Mouse (Mus musculus): ENCODE measurements at regions not wholly inside any gene's neighbourhood (a gene's known extent, or its start where the extent isn't known, plus 50 kb on each side); places are given as distances from the start of the nearest gene placed in this dataset.
"Not testable (repeated sequence)": the region's sequence is repeated elsewhere in the genome, so short reads cannot be mapped to it uniquely, and the experiment has no call there.

DNA sequence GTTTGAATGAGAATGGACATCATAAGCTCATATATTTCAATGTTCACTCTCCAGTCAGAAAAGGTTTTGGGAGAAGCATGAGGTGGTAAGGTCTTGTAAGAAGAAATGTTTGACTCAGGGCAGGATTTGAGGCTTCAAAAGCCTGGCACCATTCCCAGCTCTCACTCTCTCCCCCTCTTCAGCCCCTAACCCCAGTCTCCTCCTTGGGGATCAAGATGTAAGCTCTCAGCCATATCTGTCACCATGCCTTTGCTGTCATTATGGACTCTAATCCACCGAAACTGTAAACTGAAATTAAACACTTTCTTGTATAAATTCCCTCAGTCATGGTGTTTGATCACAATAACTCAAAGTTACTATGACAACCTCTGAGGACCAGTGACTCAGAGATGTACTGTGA, 637.6 kb downstream of the Tmtc2 start:
- no peak for DNase-seq
- Histone ChIP-seq H3K27me3 (ENCODE audit: control insufficient read depth, insufficient read depth, low read length) (no peaks in the 10 kb centered on the region), H3K4me1 (ENCODE audit: control insufficient read depth, insufficient read depth, low read length) (no peaks in the 10 kb centered on the region), H3K27ac (ENCODE audit: insufficient read depth, low read length) (no peak overlapping the region), H3K4me3 (replicated peaks; ENCODE audit: insufficient read depth, low read depth, low read length) (no peak overlapping the region)
- TF ChIP-seq POLR2A (IDR thresholded peaks at IDR 0.05; ENCODE audit: borderline replicate concordance, insufficient read depth, low read length) (no peak), CTCF (IDR thresholded peaks at IDR 0.05; ENCODE audit: borderline replicate concordance, insufficient read depth, low read depth, low read length) (no peak)
- WGBS: 41% methylated on average over 1 of the region's 1 CpGs

GRCm38 (mm10) chr10:104946372-104946771, 627.9 kb downstream of the Tmtc2 start:
- no peaks in the 10 kb centered on the region for H3K4me1 ChIP-seq (ENCODE audit: control insufficient read depth, insufficient read depth, low read length)
- no peaks in the 10 kb centered on the region for H3K27me3 ChIP-seq (ENCODE audit: control insufficient read depth, insufficient read depth, low read length)
- H3K4me3 ChIP-seq (replicated peaks; ENCODE audit: insufficient read depth, low read depth, low read length): no peak overlapping the region
- TF ChIP-seq CTCF (IDR thresholded peaks at IDR 0.05; ENCODE audit: borderline replicate concordance, insufficient read depth, low read depth, low read length) (no peak), POLR2A (IDR thresholded peaks at IDR 0.05; ENCODE audit: borderline replicate concordance, insufficient read depth, low read length) (no peak)
- no peak overlapping the region for H3K27ac ChIP-seq (ENCODE audit: insufficient read depth, low read length)
- WGBS: 95% methylated on average over 5 of the region's 5 CpGs
- no peak for DNase-seq

- not testable (repeated sequence) for DNase-seq; H3K27me3 ChIP-seq (ENCODE audit: control insufficient read depth, insufficient read depth, low read length); H3K27ac ChIP-seq (ENCODE audit: insufficient read depth, low read length); H3K4me1 ChIP-seq (ENCODE audit: control insufficient read depth, insufficient read depth, low read length); H3K4me3 ChIP-seq (replicated peaks; ENCODE audit: insufficient read depth, low read depth, low read length)
Observed at GRCm38 (mm10) chr10:104948821-104949220, 625.4 kb downstream of the Tmtc2 start.

GRCm38 (mm10) chr10:104968381-104968908, 605.8 kb downstream of the Tmtc2 start:
- H3K4me3 ChIP-seq (replicated peaks; ENCODE audit: insufficient read depth, low read depth, low read length): no peak overlapping the region
- H3K27ac ChIP-seq (ENCODE audit: insufficient read depth, low read length): no peak overlapping the region
- no peaks in the 10 kb centered on the region for H3K27me3 ChIP-seq (ENCODE audit: control insufficient read depth, insufficient read depth, low read length)
- 76% methylated on average over 6 of the region's 6 CpGs for WGBS
- no peaks in the 10 kb centered on the region for H3K4me1 ChIP-seq (ENCODE audit: control insufficient read depth, insufficient read depth, low read length)
- peak in 1 of 2 experiments; percentile 6 for DNase-seq
- TF ChIP-seq POLR2A (IDR thresholded peaks at IDR 0.05; ENCODE audit: borderline replicate concordance, insufficient read depth, low read length) (no peak), CTCF (IDR thresholded peaks at IDR 0.05; ENCODE audit: borderline replicate concordance, insufficient read depth, low read depth, low read length) (no peak)

Measured in cerebellum, adult 2 months (tissue).